Mouse (Mus musculus) hindbrain, embryonic 12.5 days (tissue): ENCODE results near the gene Lhx4. TPM values are rescaled to one million over a fixed set of nuclear protein-coding genes. Genes with fewer than 3 reads are reported as not detected.
A peak's percentile ranks its signal among the peaks of the same experiment; 100 is the strongest.

Experiments
- ATAC-seq: fragments of 200-750 bp; cut with Nextera tagmentation; 2 replicates; pipeline ENCODE4 v1.8.0; 2017; ENCODE audit warnings: moderate TSS enrichment; ENCODE audit not compliant: low FRiP score
- H3K27ac ChIP-seq: fragments of 300-500 bp; sonication (generic); 2 replicates; pipeline ENCODE4 v1.5.1; 2016; ENCODE audit warnings: mild to moderate bottlenecking
- H3K27me3 ChIP-seq: fragments of 300-500 bp; sonication (generic); 2 replicates; pipeline ENCODE4 v1.6.1; 2016; ENCODE audit warnings: mild to moderate bottlenecking
- H3K36me3 ChIP-seq: fragments of 300-500 bp; sonication (generic); 2 replicates; pipeline ENCODE4 v1.6.1; 2016; ENCODE audit warnings: mild to moderate bottlenecking
- H3K4me1 ChIP-seq: fragments of 300-500 bp; sonication (generic); 2 replicates; pipeline ENCODE4 v1.6.1; 2016
- H3K4me2 ChIP-seq: fragments of 300-500 bp; sonication (generic); replicated peaks from 2 replicates; pipeline ENCODE4 v1.6.1; 2016; ENCODE audit warnings: mild to moderate bottlenecking
- H3K4me3 ChIP-seq: fragments of 300-500 bp; sonication (generic); 2 replicates; pipeline ENCODE4 v1.5.1; 2016; ENCODE audit warnings: mild to moderate bottlenecking
- H3K9ac ChIP-seq: fragments of 300-500 bp; sonication (generic); 2 replicates; pipeline ENCODE4 v1.6.1; 2016; ENCODE audit warnings: mild to moderate bottlenecking, moderate library complexity
- H3K9me3 ChIP-seq: fragments of 300-500 bp; sonication (generic); replicated peaks from 2 replicates; pipeline ENCODE4 v1.6.1; 2016; ENCODE audit warnings: mild to moderate bottlenecking
- WGBS: fragments of 180-500 bp; shearing (Covaris S2); methylation state at CpG from one replicate; pipeline ENCODE4 v1.1.7; 2016; 5-methylcytosine and 5-hydroxymethylcytosine counted together
- polyA plus RNA-seq: library from polyadenylated mRNA; unstranded; fragments of >200 nt; fragmentation: Nextera tagmentation; extraction: Ambion mirVana; gene quantifications from 2 replicates; pipeline ENCODE4 v1.2.1, GENCODE M21; 2016

The Lhx4 gene
- polyA plus RNA-seq, 1 experiment from 2014 or later = 8.6 TPM

DNA sequence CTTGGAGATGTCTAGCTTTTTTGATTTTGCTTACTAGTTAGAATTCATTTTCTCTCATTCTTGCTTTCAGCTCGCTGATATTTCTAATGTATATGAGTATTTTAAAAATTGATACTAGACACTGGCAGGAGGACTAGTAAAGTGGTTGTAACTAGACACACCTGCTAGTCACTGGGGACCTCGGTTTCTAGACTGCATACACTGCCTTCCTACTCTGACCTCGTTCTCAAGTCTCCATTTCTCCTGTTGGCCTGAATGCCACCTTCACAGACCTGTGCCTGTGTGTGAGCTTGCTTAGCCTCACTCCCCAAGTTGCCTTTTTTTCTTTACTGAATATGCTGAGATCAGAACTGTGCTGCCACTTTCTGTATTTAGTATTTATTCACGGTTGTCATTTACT is 62.3 kb downstream of the Lhx4 start:
- Histone ChIP-seq H3K27me3 (no peaks in the 10 kb centered on the region), H3K36me3 (no peaks in the 10 kb centered on the region), H3K4me2 (no peak overlapping the region), H3K4me1 (peaks cover 6% of the 10 kb centered on the region; the same call in 1 of the 2 replicates), H3K27ac (no peak overlapping the region), H3K4me3 (no peak overlapping the region), H3K9me3 (no peaks in the 10 kb centered on the region), H3K9ac (no peak overlapping the region)
- WGBS = 75% methylated on average over 4 of the region's 4 CpGs
- no peak for ATAC-seq

DNA sequence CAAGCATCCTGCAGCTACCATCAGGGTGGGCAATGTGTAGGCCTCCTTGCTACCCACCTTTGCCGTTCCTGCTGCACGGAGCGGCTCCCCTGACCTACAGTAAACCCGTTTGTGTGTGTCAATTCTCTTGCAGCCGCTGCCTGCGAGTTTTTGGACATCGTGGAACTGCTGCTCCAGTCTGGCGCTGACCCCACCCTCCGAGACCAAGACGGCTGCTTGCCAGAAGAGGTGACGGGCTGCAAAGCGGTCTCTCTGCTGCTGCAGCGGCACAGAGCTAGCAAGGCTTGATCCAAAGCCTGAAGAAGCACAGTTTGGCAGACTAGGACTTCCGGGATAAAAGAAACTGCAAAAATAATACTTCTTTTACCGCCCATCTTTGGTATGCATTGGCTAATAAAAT is 64.7 kb downstream of the Lhx4 start:
- H3K9me3 ChIP-seq = no peaks in the 10 kb centered on the region
- WGBS = 81% methylated on average over 15 of the region's 15 CpGs
- no peak overlapping the region for H3K9ac ChIP-seq
- H3K4me2 ChIP-seq = no peak overlapping the region
- H3K27me3 ChIP-seq = no peaks in the 10 kb centered on the region
- no peak overlapping the region for H3K4me3 ChIP-seq
- H3K27ac ChIP-seq = 0 out of 2 replicates have a peak overlapping the region, but pooled peaks have one; percentile 17
- no peaks in the 10 kb centered on the region for H3K36me3 ChIP-seq
- ATAC-seq = no peak
- peaks cover 13% of the 10 kb centered on the region for H3K4me1 ChIP-seq

GRCm38 (mm10) chr1:155681116-155681799 is 70.2 kb downstream of the Lhx4 start:
- ATAC-seq = peak; percentile 84
- Histone ChIP-seq H3K9ac (no peak overlapping the region), H3K36me3 (no peaks in the 10 kb centered on the region), H3K27ac (peak overlapping the region; percentile 76), H3K4me1 (peaks cover 23% of the 10 kb centered on the region), H3K27me3 (no peaks in the 10 kb centered on the region), H3K4me2 (no peak overlapping the region), H3K9me3 (no peaks in the 10 kb centered on the region), H3K4me3 (no peak overlapping the region)
- WGBS = 43% methylated on average over 10 of the region's 10 CpGs

GRCm38 (mm10) chr1:155675570-155675969 is 75.9 kb downstream of the Lhx4 start:
- no peak overlapping the region for H3K4me3 ChIP-seq
- no peaks in the 10 kb centered on the region for H3K36me3 ChIP-seq
- H3K27ac ChIP-seq = no peak overlapping the region
- H3K27me3 ChIP-seq = no peaks in the 10 kb centered on the region
- no peaks in the 10 kb centered on the region for H3K9me3 ChIP-seq
- peaks cover 5% of the 10 kb centered on the region; the same call in 1 of the 2 replicates for H3K4me1 ChIP-seq
- 86% methylated on average over 6 of the region's 6 CpGs for WGBS
- no peak overlapping the region for H3K9ac ChIP-seq
- no peak overlapping the region for H3K4me2 ChIP-seq
- ATAC-seq = no peak

- Histone ChIP-seq H3K4me2 (no peak overlapping the region), H3K9ac (no peak overlapping the region), H3K27ac (no peak overlapping the region), H3K4me1 (no peaks in the 10 kb centered on the region), H3K36me3 (no peaks in the 10 kb centered on the region), H3K9me3 (no peaks in the 10 kb centered on the region), H3K4me3 (no peak overlapping the region), H3K27me3 (no peaks in the 10 kb centered on the region)
- no peak for ATAC-seq
- WGBS = 85% methylated on average over 5 of the region's 5 CpGs
These were observed 87.5 kb downstream of the Lhx4 start for GRCm38 (mm10) chr1:155663994-155664393.

- H3K27me3 ChIP-seq = no peaks in the 10 kb centered on the region
- peaks cover 4% of the 10 kb centered on the region; the same call in 1 of the 2 replicates for H3K4me1 ChIP-seq
- no peaks in the 10 kb centered on the region for H3K9me3 ChIP-seq
- H3K36me3 ChIP-seq = no peaks in the 10 kb centered on the region
- 70% methylated on average over 5 of the region's 5 CpGs for WGBS
- ATAC-seq = no peak
- H3K9ac ChIP-seq = no peak overlapping the region
- H3K27ac ChIP-seq = no peak overlapping the region
- no peak overlapping the region for H3K4me3 ChIP-seq
- H3K4me2 ChIP-seq = no peak overlapping the region
These were observed 95.2 kb downstream of the Lhx4 start for GRCm38 (mm10) chr1:155656321-155656720.

- Histone ChIP-seq H3K36me3 (no peaks in the 10 kb centered on the region), H3K9ac (no peak overlapping the region), H3K4me1 (peaks cover 4% of the 10 kb centered on the region; the same call in 1 of the 2 replicates), H3K27me3 (no peaks in the 10 kb centered on the region), H3K4me3 (no peak overlapping the region), H3K9me3 (no peaks in the 10 kb centered on the region), H3K27ac (no peak overlapping the region), H3K4me2 (no peak overlapping the region)
- 0 out of 2 replicates have a peak, but pooled peaks have one; percentile 52 for ATAC-seq
- 19% methylated on average over 3 of the region's 3 CpGs for WGBS
These were observed 96.5 kb downstream of the Lhx4 start for GRCm38 (mm10) chr1:155654961-155655360.

DNA sequence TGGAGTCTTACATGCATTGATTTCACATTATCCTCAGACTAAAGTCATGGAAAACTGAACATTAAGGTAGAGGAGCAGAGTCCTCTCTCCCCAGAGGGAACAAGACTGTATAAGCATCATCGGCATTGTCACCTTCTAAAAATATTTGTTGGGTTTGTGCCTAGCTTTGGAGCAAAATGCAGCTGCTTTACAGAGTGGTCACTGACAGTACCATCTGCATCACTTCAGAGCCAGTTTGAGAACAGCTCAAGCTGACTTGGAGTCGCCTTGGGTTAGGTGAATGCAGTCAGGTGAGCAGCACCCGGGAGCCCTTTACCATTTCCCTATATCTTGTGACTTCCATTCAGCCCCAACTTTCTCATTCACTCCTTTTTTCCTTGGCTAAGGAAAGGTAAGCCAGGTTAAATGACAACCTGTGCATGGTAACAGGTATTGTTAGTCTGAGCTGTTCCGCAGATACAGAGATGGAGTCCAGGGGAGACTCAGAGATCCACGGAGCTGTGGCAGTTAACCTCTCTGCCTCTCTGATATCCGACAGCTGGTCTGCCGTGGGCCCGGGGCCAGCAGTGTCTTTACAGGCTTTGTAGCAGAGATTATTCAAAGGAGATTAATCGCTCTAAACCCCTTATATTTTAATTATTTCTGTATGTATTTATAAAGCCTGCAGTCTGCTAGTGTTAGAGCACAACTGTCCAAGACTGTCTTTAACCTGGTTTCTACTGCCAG is 101.2 kb downstream of the Lhx4 start:
- Histone ChIP-seq H3K27ac (no peak overlapping the region), H3K4me2 (no peak overlapping the region), H3K9ac (no peak overlapping the region), H3K36me3 (no peaks in the 10 kb centered on the region), H3K9me3 (no peaks in the 10 kb centered on the region), H3K4me3 (no peak overlapping the region), H3K4me1 (peaks cover 4% of the 10 kb centered on the region; the same call in 1 of the 2 replicates), H3K27me3 (no peaks in the 10 kb centered on the region)
- no peak for ATAC-seq
- 81% methylated on average over 9 of the region's 9 CpGs for WGBS

Other genes starting within 250 kb of the Lhx4 start
- 91.1 and 91.9 TPM in 2 replicates for gene Acbd6, start 193.6 kb downstream of the Lhx4 start, polyA plus RNA-seq
- gene Qsox1, start 61.2 kb upstream of the Lhx4 start, polyA plus RNA-seq = 26.6 and 27.6 TPM in 2 replicates
- 14.0 and 17.2 TPM in 2 replicates for gene Cep350, start 221.6 kb upstream of the Lhx4 start, polyA plus RNA-seq